Mouse (Mus musculus) hindbrain, postnatal 0 days (tissue): Measurements from ENCODE around the gene Zeb2. TPM values are rescaled to one million over a fixed set of nuclear protein-coding genes. Genes with fewer than 3 reads are reported as not detected.

ENCODE experiments used
- ATAC-seq: fragments of 200-750 bp; cut with Nextera tagmentation; 2 replicates; pipeline ENCODE4 v1.8.0; 2017; ENCODE audit warnings: mild to moderate bottlenecking, moderate TSS enrichment, moderate library complexity
- DNase-seq: peaks from one replicate; pipeline ENCODE4 v3.0.0-alpha.2; 2015; ENCODE audit warnings: low spot score
- H3K27ac ChIP-seq: fragments of 300-500 bp; sonication (generic); 2 replicates; pipeline ENCODE4 v1.5.1; 2014; ENCODE audit warnings: mild to moderate bottlenecking
- H3K27me3 ChIP-seq: fragments of 300-500 bp; sonication (generic); 2 replicates; pipeline ENCODE4 v1.6.1; 2014; ENCODE audit warnings: low read length, mixed read lengths; ENCODE audit not compliant: insufficient read depth
- H3K36me3 ChIP-seq: fragments of 300-500 bp; sonication (generic); 2 replicates; pipeline ENCODE4 v1.6.1; 2014; ENCODE audit warnings: low read length, mixed read lengths; ENCODE audit not compliant: insufficient read depth
- H3K4me1 ChIP-seq: fragments of 300-500 bp; sonication (generic); 2 replicates; pipeline ENCODE4 v1.6.1; 2014; ENCODE audit warnings: antibody characterized with exemption, low read length, mixed read lengths; ENCODE audit not compliant: insufficient read depth
- H3K4me2 ChIP-seq: fragments of 300-500 bp; sonication (generic); 2 replicates; pipeline ENCODE4 v1.6.1; 2014; ENCODE audit warnings: low read depth, mild to moderate bottlenecking, low read length, moderate library complexity, mixed read lengths
- H3K4me3 ChIP-seq: fragments of 300-500 bp; sonication (generic); 2 replicates; pipeline ENCODE4 v1.5.1; 2014; ENCODE audit warnings: low read length
- H3K9ac ChIP-seq: fragments of 300-500 bp; sonication (generic); replicated peaks from 2 replicates; pipeline ENCODE4 v1.6.1; 2014; ENCODE audit warnings: mild to moderate bottlenecking, low read length, moderate library complexity, mixed read lengths
- H3K9me3 ChIP-seq: fragments of 300-500 bp; sonication (generic); 2 replicates; pipeline ENCODE4 v1.6.1; 2016; ENCODE audit warnings: low read length, mixed read lengths
- CTCF ChIP-seq: IDR thresholded peaks from 2 replicates; pipeline ENCODE4 v1.5.1; 2016; ENCODE audit warnings: antibody characterized with exemption, control low read depth, low read depth
- WGBS: fragments of 180-500 bp; shearing (Covaris S2); extraction: QIAGEN DNeasy Blood & Tissue Kit; methylation state at CpG from one replicate; pipeline ENCODE4 v1.1.7; 2014; 5-methylcytosine and 5-hydroxymethylcytosine counted together
- microRNA-seq, 2 experiments: library from miRNA; unstranded; fragments of <30 nt; microRNA quantifications; one replicate each; pipeline ENCODE4; 2016
- polyA plus RNA-seq: library from polyadenylated mRNA; unstranded; fragments of >200 nt; fragmentation: Nextera tagmentation; extraction: Ambion mirVana; gene quantifications from 2 replicates; pipeline ENCODE4 v1.2.1, GENCODE M21; 2015
- total RNA-seq: library from RNA; depleted of rRNA; stranded (reverse); fragments of >200 nt; gene quantifications from 2 replicates; pipeline ENCODE4 v1.2.3, GENCODE M21; 2014; rRNA removed

Zeb2 gene
- total and polyA plus RNA-seq, 2 experiments from 2014 or later = 21.4 to 52.0 TPM

GRCm38 (mm10) chr2:44944689-44945088 lies 172.5 kb downstream of the Zeb2 start:
- Histone ChIP-seq H3K4me1 (no peaks in the 10 kb centered on the region), H3K4me3 (no peak overlapping the region), H3K9ac (no peak overlapping the region), H3K27me3 (no peaks in the 10 kb centered on the region), H3K27ac (no peak overlapping the region), H3K36me3 (no peaks in the 10 kb centered on the region), H3K4me2 (no peak overlapping the region), H3K9me3 (no peaks in the 10 kb centered on the region)
- 94% methylated on average over 2 of the region's 2 CpGs for WGBS
- no peak for TF ChIP-seq CTCF
- no peak for DNase-seq
- no peak for ATAC-seq

Small RNA genes within 50 kb of the gene (microRNA-seq; reads per million reads assigned to microRNA genes)
- gene Mir5129 = 0.53 to 0.72 reads per million in 2 experiments

Other genes starting within 250 kb of the Zeb2 start
- 37.7 and 40.6 TPM in 2 replicates for gene Gtdc1, start 189.7 kb downstream of the Zeb2 start, total RNA-seq
- gene Gtdc1, start 189.7 kb downstream of the Zeb2 start, polyA plus RNA-seq = 25.8 and 26.4 TPM in 2 replicates